Mouse (Mus musculus): ENCODE results near the gene Sectm1a. TPM values are rescaled to one million over a fixed set of nuclear protein-coding genes. Genes with fewer than 3 reads are reported as not detected.
"Not testable (repeated sequence)": the region's sequence is repeated elsewhere in the genome, so short reads cannot be mapped to it uniquely, and the experiment has no call there.

Gene Sectm1a
- total RNA-seq, 2 experiments from 2014 or later, result not detected

DNA sequence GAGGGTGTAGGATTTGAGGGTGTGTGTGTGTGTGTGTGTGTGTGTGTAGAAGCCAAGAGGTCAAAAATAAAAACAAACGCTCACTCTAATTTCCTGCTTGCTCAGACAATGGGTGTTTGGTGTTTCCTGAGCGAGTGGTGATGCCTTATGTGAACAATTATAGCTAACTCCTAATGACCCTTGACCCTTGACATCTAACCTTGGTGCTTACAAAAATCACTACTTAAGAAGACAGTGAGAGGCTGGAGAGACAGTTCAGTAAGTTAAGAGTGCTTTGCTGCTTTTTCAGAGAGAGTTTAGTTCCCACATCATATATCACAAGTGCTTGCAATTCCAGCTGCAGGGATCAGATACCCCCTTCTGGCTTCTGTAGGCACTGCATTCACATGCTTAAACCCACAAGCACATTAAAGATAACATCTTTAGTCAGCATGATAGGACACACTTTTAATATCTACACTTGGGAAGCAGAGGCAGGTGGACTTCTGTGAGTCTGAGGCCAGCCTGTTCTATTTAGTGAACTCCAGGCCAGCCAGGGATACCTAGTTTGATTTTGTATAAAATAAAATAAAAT is 33.1 kb downstream of the Sectm1a start:
- peak in 1 of 2 experiments; percentile 9 for DNase-seq (ENCODE audit: low spot score in 2 of 2)

DNA sequence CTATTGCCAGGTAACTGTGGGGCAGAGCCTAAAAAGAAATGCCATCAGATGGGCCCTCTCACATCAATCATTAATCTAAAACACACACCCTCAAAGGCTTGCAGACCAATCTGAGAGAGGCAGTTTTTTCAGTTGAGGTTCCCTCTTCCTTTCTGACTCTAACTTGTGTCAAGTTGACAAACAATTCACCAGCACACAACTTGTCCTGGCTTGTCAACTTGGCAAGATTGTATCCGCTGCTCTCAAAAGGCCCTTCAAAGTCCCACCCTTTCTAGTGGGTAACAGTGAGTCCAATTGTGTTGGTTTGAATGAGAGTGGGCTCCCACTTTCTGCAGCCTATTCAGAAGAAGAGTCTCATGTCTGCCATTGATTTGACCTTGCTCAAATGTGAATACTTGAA is 35.7 kb downstream of the Sectm1a start:
- no peak for DNase-seq (ENCODE audit: low spot score in 2 of 2)

DNA sequence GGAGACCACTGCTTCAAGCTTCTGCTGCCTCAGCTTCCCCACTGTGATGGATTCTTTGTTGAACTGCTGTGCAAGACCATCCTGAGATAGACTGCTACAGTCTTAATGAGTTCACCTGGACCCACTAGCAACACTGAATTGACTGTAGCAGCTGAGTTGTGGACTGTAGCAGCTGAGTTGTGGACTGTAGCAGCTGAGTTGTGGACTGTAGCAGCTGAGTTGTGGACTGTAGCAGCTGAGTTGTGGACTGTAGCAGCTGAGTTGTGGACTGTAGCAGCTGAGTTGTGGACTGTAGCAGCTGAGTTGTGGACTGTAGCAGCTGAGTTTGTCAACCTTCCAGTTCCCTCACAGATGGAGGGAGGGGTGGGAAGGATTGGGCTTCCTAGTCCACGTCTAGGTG is 38.0 kb downstream of the Sectm1a start:
- DNase-seq (ENCODE audit: low spot score in 2 of 2), result not testable (repeated sequence)

DNA sequence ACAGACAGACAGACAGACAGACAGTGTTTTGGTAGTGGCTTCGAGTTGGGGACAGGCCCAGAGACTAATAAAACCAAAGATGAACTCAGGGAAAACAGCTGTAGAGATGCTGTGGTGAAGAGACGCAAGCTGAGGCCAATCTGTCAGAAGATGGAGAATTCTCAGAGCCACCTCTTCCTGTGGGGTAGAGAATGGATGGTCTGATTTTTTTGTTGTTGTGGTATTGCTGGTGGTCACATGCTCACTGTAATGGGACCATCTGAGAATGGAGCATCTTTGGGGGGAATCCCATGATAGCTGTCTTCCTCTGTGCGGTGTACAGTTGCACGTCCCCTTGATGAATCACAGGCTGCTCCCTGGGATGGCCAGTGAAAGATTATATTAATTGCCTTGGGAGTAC is 38.5 kb downstream of the Sectm1a start:
- no peak for DNase-seq (ENCODE audit: low spot score in 2 of 2)

- DNase-seq (ENCODE audit: low spot score in 2 of 2), result no peak
Measured at GRCm38 (mm10) chr11:121041636-121042035, 39.4 kb downstream of the Sectm1a start.

- DNase-seq (ENCODE audit: low spot score in 2 of 2), result peak; percentile 63 to 88
Measured at GRCm38 (mm10) chr11:121041212-121041611, 39.8 kb downstream of the Sectm1a start.

DNA sequence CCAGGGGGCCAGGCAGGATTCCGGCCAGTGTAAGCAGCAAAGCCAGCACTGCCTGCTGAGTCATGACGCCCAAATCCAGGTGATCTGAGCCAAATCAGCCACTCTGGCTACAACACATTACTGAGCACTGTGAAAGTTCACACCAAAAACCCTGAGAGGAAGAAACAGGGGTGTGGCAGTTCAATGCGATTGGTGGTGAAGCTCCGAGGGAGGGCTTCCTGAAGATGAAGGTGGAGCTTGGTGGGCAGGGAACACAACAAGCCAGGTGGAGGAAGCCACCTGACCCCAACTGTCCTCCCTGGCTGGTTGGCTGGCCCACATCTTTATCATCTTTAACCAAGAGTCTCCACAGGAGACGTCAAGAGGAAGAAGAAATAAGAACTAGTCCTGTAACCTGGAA is 41.7 kb downstream of the Sectm1a start, which contains the start of gene Cd7:
Cd7 (minus strand) TSS at position 117 of the 400 bp plus-strand sequence.
- no peak for DNase-seq (ENCODE audit: low spot score in 2 of 2)

DNA sequence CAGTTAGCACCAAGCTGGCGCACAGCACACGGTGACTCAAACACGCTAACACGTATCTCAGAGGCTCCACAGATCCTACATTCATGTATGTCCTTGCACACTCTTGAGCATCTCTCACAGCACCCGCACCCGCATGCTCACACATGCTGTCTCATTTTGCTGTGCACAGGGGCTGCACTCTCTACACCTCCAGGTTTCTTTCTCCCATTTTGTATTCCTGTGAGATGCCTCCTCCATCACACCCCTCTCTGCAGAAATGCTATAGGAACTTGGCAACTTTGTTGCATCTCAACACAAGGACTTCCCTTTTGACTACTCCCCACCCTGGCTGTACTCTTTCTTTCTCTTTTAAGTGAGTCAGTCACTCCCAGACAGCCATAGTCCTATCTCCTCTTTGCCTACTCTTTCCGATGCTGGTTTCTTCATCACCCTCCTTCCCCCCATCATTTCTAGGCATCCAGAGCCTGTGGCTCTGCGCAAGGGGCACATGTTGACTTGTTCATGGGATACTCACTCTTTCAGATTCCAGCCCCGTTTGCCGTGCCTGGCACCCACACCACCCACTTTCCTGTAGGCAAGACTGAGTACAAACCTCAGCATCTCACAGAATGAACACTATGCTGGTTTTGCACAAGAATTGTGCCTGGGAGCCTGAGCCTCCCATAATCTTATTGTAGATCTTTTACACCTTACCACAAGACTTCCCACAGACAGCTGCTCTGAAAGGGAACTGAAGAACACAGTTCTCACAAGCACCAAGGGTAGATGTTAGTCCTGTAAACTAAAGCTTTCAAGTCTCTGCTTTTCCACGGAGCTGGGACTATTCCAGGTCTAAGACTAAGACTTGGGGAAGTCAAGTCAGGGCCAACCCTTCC is 42.4 kb downstream of the Sectm1a start:
- DNase-seq (ENCODE audit: low spot score in 2 of 2), result no peak

DNA sequence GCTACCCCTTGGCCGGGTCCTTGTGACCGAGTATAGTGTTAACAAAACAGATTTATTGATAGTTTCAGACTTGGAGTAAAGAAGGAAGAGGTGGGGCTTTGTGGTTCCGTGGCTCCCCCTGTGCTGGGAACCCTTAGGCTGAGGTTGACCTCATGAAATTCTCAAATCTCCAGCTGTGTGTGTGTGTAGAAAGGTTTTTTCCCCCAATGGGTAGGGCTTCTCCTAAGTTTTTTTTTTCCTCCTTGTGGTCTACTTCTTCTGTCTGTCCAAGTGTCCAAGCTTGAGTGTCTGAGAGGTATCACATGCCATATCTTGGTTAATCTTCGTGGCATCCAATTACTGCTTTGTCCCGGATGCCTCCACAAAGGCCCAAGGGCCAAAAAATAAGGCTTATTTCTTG is 47.9 kb downstream of the Sectm1a start:
- DNase-seq (ENCODE audit: low spot score in 2 of 2), result no peak

GRCm38 (mm10) chr11:121027259-121027658 is 53.8 kb downstream of the Sectm1a start:
- no peak for DNase-seq (ENCODE audit: low spot score in 2 of 2)

GRCm38 (mm10) chr11:121024163-121024562 is 56.9 kb downstream of the Sectm1a start:
- no peak for DNase-seq (ENCODE audit: low spot score in 2 of 2)

DNA sequence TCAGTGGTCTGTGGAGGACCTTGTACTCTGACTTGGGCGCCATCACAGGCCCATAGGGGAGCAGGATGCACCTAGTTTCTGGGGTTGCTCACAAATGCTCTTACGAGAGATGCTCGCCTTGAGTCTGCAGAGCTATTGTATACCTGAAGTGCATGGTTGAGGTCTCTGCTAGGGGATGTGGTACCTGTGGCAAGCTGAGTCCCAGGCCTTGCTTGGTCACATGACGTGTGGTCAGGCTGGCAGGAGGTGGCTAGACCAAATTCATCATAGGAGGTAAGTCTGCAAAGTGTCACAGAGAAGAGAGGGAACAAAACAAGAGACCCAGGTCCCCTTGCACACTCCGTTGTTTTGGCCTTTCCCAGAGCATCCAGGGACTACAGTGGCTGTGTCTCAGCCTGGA is 61.5 kb downstream of the Sectm1a start:
- no peak for DNase-seq (ENCODE audit: low spot score in 2 of 2)

DNA sequence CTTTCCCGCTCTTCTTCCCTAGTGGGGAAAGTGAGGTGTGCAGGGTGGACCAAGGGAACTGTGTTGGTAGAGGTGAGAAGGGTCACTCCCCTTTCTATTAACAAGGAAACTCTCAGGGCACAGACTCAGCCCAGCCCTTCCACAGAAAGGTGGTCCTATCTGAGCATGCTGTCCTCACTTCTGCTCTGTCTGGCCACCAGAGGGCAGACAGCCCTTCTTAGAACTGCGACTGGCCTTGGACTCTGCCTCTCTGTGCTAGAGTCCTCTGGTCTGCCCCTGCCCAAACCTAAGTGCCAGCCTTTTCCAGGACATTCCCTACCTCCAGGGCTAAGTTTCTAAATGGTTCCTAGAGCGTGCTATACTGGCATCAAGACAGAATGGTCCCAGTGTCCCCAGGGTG is 63.3 kb downstream of the Sectm1a start:
- peak; percentile 22 to 55 for DNase-seq (ENCODE audit: low spot score in 2 of 2)

Other genes starting within 250 kb of the Sectm1a start
- 1 to 10 TPM; 6.9 to 7.7 TPM for gene Ccdc57, start 148.3 kb downstream of the Sectm1a start, total RNA-seq (2021)
- gene Slc16a3, start 132.7 kb downstream of the Sectm1a start, total RNA-seq (2021), result 1 to 10 TPM; 1.7 to 4.5 TPM
- gene Csnk1d, start 89.9 kb downstream of the Sectm1a start, total RNA-seq (2021), result 100 to 1,000 TPM; 136 TPM
- not detected for gene Cd7, start 41.8 kb downstream of the Sectm1a start, total RNA-seq (2021)
- gene Sectm1b, start 17.7 kb downstream of the Sectm1a start, total RNA-seq (2021), result not detected
- gene Tex19.2, start 37.5 kb upstream of the Sectm1a start, total RNA-seq (2021), result not detected
- gene Tex19.1, start 64.9 kb upstream of the Sectm1a start, total RNA-seq (2021), result not detected
- gene Uts2r, start 79.1 kb upstream of the Sectm1a start, total RNA-seq (2021), result under 1 TPM; 0.25 to 0.37 TPM
- 10 to 100 TPM; 20.6 to 21.0 TPM for gene Hexdc, start 123.2 kb upstream of the Sectm1a start, total RNA-seq (2021)
- 1 to 10 TPM; 7.4 to 7.7 TPM for gene Ogfod3, start 123.5 kb upstream of the Sectm1a start, total RNA-seq (2021)
- 10 to 100 TPM; 25.3 to 27.2 TPM for gene Cybc1, start 148.1 kb upstream of the Sectm1a start, total RNA-seq (2021)
- 10 to 100 TPM; 43.6 to 44.6 TPM for gene Narf, start 156.0 kb upstream of the Sectm1a start, total RNA-seq (2021)
- gene Foxk2, start 178.8 kb upstream of the Sectm1a start, total RNA-seq (2021), result 10 to 100 TPM; 76.9 to 78.0 TPM